In genomic region chr13:104805681-104806080, GRCm38 (mm10) we compare ENCODE assay signal across 9 mouse cellular contexts. TPM values are rescaled to one million over a fixed set of nuclear protein-coding genes. Genes with fewer than 3 reads are reported as not detected.
A peak's percentile ranks its signal among the peaks of the same experiment; 100 is the strongest.
DNase-seq lines count a peak whose midpoint lies in the region; ATAC-seq and TF ChIP-seq lines count a peak whose summit lies in the region.
"Had no signal": no experiment of that assay in that cellular context is flagged by ENCODE, and none has a peak within 500 bp of the region (broad histone marks: within the 10 kb centered on the region; RNA-seq: fewer than 3 reads in every experiment).

No protein-coding gene starts in this region.

- H3K36me3 ChIP-seq in forebrain, embryonic 14.5 days (ENCODE audit: control insufficient read depth, insufficient read depth, low read length): peaks cover 23% of the 10 kb centered on the region
- no peaks in the 10 kb centered on the region for H3K36me3 ChIP-seq in forebrain, embryonic 11.5 days (ENCODE audit: control insufficient read depth, insufficient read depth, low read length)
- H3K36me3 ChIP-seq in liver, embryonic 14.5 days (replicated peaks; ENCODE audit: control insufficient read depth, insufficient read depth, low read depth): no peaks in the 10 kb centered on the region; the same call in 1 of the 2 replicates

- no peak overlapping the region for H3K27ac ChIP-seq in forebrain, embryonic 14.5 days (ENCODE audit: low read depth, low read length)
- no peak overlapping the region for H3K27ac ChIP-seq in forebrain, embryonic 11.5 days (ENCODE audit: low read depth, low read length)
- H3K27ac ChIP-seq in liver, embryonic 14.5 days: no peak overlapping the region
- H3K27ac ChIP-seq: stomach, embryonic 15.5 days had no signal

- H3K4me2 ChIP-seq in forebrain, embryonic 14.5 days (ENCODE audit: low read length): no peak overlapping the region
- no peak overlapping the region for H3K4me2 ChIP-seq in forebrain, embryonic 11.5 days (ENCODE audit: low read depth, low read length, severe bottlenecking)
- no peak overlapping the region for H3K4me2 ChIP-seq in liver, embryonic 14.5 days (ENCODE audit: low read depth)
- H3K4me2 ChIP-seq: stomach, embryonic 15.5 days had no signal

- H3K27me3 ChIP-seq in forebrain, embryonic 14.5 days (replicated peaks; ENCODE audit: control insufficient read depth, insufficient read depth, low read length): no peaks in the 10 kb centered on the region
- no peaks in the 10 kb centered on the region for H3K27me3 ChIP-seq in forebrain, embryonic 11.5 days (ENCODE audit: control insufficient read depth, insufficient read depth, low read length)
- H3K27me3 ChIP-seq in liver, embryonic 14.5 days (ENCODE audit: control insufficient read depth, insufficient read depth, low read length): no peaks in the 10 kb centered on the region
- H3K27me3 ChIP-seq: stomach, embryonic 15.5 days had no signal

- H3K9ac ChIP-seq in forebrain, embryonic 14.5 days (ENCODE audit: low read length): no peak overlapping the region
- no peak overlapping the region for H3K9ac ChIP-seq in forebrain, embryonic 11.5 days (ENCODE audit: low read length)
- no peak overlapping the region for H3K9ac ChIP-seq in liver, embryonic 14.5 days (replicated peaks)
- H3K9ac ChIP-seq: stomach, embryonic 15.5 days had no signal

- no peaks in the 10 kb centered on the region for H3K9me3 ChIP-seq in forebrain, embryonic 14.5 days (replicated peaks; ENCODE audit: control insufficient read depth, low read length)
- no peaks in the 10 kb centered on the region for H3K9me3 ChIP-seq in forebrain, embryonic 11.5 days (ENCODE audit: control insufficient read depth, low read length)
- no peaks in the 10 kb centered on the region for H3K9me3 ChIP-seq in liver, embryonic 14.5 days (ENCODE audit: control insufficient read depth, low read length)
- H3K9me3 ChIP-seq: stomach, embryonic 15.5 days had no signal

- WGBS in forebrain, embryonic 14.5 days: 58% methylated on average over 3 of the region's 3 CpGs
- WGBS in forebrain, embryonic 11.5 days: 55% methylated on average over 3 of the region's 3 CpGs
- 48% methylated on average over 3 of the region's 3 CpGs for WGBS in liver, embryonic 14.5 days (ENCODE audit: insufficient replicate concordance)

- H3K4me1 ChIP-seq in forebrain, embryonic 14.5 days (ENCODE audit: control insufficient read depth, insufficient read depth, low read length): no peaks in the 10 kb centered on the region
- H3K4me1 ChIP-seq in forebrain, embryonic 11.5 days (replicated peaks; ENCODE audit: control insufficient read depth, insufficient read depth, low read length): no peaks in the 10 kb centered on the region
- no peaks in the 10 kb centered on the region for H3K4me1 ChIP-seq in liver, embryonic 14.5 days (replicated peaks; ENCODE audit: control insufficient read depth in 2 of 2, insufficient read depth in 2 of 2, low read length in 1 of 2)
- H3K4me1 ChIP-seq: stomach, embryonic 15.5 days had no signal

- ATAC-seq in forebrain, embryonic 14.5 days: peak; percentile 48; the same call in 1 of the 2 replicates
- no peak for ATAC-seq in forebrain, embryonic 11.5 days (replicated peaks; ENCODE audit: low FRiP score)
- no peak for ATAC-seq in liver, embryonic 14.5 days (ENCODE audit: insufficient read depth)
- peak; percentile 85 for ATAC-seq in megakaryocyte progenitor cell, adult 5-6 weeks (replicated peaks; ENCODE audit: poor library complexity)

- TF ChIP-seq CTCF in liver, embryonic 14.5 days (IDR thresholded peaks at IDR 0.05; ENCODE audit: low read depth): peak; percentile 33; the same call in 1 of the 2 replicates

- peak; percentile 86 for DNase-seq in forebrain, embryonic 14.5 days (ENCODE audit: low spot score)
- no peak for DNase-seq in forebrain, embryonic 11.5 days (ENCODE audit: low spot score)
- DNase-seq in liver, embryonic 14.5 days (ENCODE audit: low read depth in 3 of 3, low spot score in 3 of 3): peak in 2 of 3 experiments; percentile 9 to 14
- DNase-seq in liver (no peak), adipocyte (ENCODE audit: low spot score) (peak; percentile 64)
- DNase-seq in urinary bladder, postnatal 36 days (ENCODE audit: low spot score in 2 of 2): no peak
- no peak for DNase-seq in heart, adult 9 months (ENCODE audit: low spot score in 2 of 2)

- no peak overlapping the region for H3K4me3 ChIP-seq in forebrain, embryonic 14.5 days (ENCODE audit: low read depth, low read length)
- H3K4me3 ChIP-seq in forebrain, embryonic 11.5 days (ENCODE audit: low read depth, low read length): no peak overlapping the region
- no peak overlapping the region for H3K4me3 ChIP-seq in liver, embryonic 14.5 days (ENCODE audit: insufficient read depth in 1 of 2, low read depth in 2 of 2, low read length in 2 of 2)
- H3K4me3 ChIP-seq: stomach, embryonic 15.5 days had no signal

- TF ChIP-seq EP300 in liver, embryonic 14.5 days (IDR thresholded peaks at IDR 0.05; ENCODE audit: low read depth): no peak

RNA-seq across cellular contexts. Expression of gene Cwc27, which starts 11.3 kb away (rescaled TPM):
- 21.5 and 25.5 TPM in 2 replicates for polyA plus RNA-seq in forebrain, embryonic 14.5 days (2014; fragmentation: Nextera tagmentation; extraction: Ambion mirVana)
- polyA plus RNA-seq in forebrain, embryonic 11.5 days (2014; fragmentation: Nextera tagmentation; extraction: Ambion mirVana): 29.6 and 40.2 TPM in 2 replicates
- 2.8 and 4.9 TPM in 2 replicates for polyA plus RNA-seq in liver, embryonic 14.5 days (2012; rRNA removed)
- 7.2 and 7.8 TPM in 2 replicates for polyA plus RNA-seq in liver, embryonic 14.5 days (2014; fragmentation: Nextera tagmentation; extraction: Ambion mirVana)
- total RNA-seq in megakaryocyte progenitor cell, adult 5-6 weeks (2015): 36.3 and 54.8 TPM in 2 replicates
- 52.4 and 64.9 TPM in 2 replicates for total RNA-seq in megakaryocyte progenitor cell, adult 5-6 weeks (2017)

RNA-seq across cellular contexts. Expression of gene Srek1ip1, which starts 13.4 kb away (rescaled TPM):
- polyA plus RNA-seq in forebrain, embryonic 14.5 days (2014; fragmentation: Nextera tagmentation; extraction: Ambion mirVana): 16.4 and 20.4 TPM in 2 replicates
- polyA plus RNA-seq in forebrain, embryonic 11.5 days (2014; fragmentation: Nextera tagmentation; extraction: Ambion mirVana): 19.6 and 20.3 TPM in 2 replicates
- 6.0 and 7.3 TPM in 2 replicates for polyA plus RNA-seq in liver, embryonic 14.5 days (2012; rRNA removed)
- polyA plus RNA-seq in liver, embryonic 14.5 days (2014; fragmentation: Nextera tagmentation; extraction: Ambion mirVana): 8.0 and 8.1 TPM in 2 replicates
- 32.8 and 39.9 TPM in 2 replicates for total RNA-seq in megakaryocyte progenitor cell, adult 5-6 weeks (2015)
- total RNA-seq in megakaryocyte progenitor cell, adult 5-6 weeks (2017): 29.9 and 31.6 TPM in 2 replicates

RNA-seq across cellular contexts. Expression of gene Shisal2b, which starts 58.0 kb away (rescaled TPM):
- 0.52 and 0.62 TPM in 2 replicates for polyA plus RNA-seq in forebrain, embryonic 14.5 days (2014; fragmentation: Nextera tagmentation; extraction: Ambion mirVana)
- 0.43 and 0.80 TPM in 2 replicates for polyA plus RNA-seq in forebrain, embryonic 11.5 days (2014; fragmentation: Nextera tagmentation; extraction: Ambion mirVana)
- not detected in 2 replicates for polyA plus RNA-seq in liver, embryonic 14.5 days (2012; rRNA removed)
- polyA plus RNA-seq in liver, embryonic 14.5 days (2014; fragmentation: Nextera tagmentation; extraction: Ambion mirVana): not detected in 2 replicates
- not detected in 2 replicates for total RNA-seq in megakaryocyte progenitor cell, adult 5-6 weeks (2015)
- not detected in 2 replicates for total RNA-seq in megakaryocyte progenitor cell, adult 5-6 weeks (2017)

Comparison
In these comparisons a context has a peak if more than half of its experiments do, and no peak if none do; other contexts are left out.
1. ATAC-seq: peak in forebrain, embryonic 14.5 days (single experiment) and megakaryocyte progenitor cell, adult 5-6 weeks (single experiment); none in forebrain, embryonic 11.5 days (single experiment) and liver, embryonic 14.5 days (single experiment).
2. DNase-seq: peak in forebrain, embryonic 14.5 days (single experiment), liver, embryonic 14.5 days (2 of 3) and adipocyte (single experiment); none in forebrain, embryonic 11.5 days (single experiment), liver (single experiment), urinary bladder, postnatal 36 days (0 of 2) and heart, adult 9 months (0 of 2).